21 mouse cellular contexts compared by ENCODE assay signal in the genomic region with DNA sequence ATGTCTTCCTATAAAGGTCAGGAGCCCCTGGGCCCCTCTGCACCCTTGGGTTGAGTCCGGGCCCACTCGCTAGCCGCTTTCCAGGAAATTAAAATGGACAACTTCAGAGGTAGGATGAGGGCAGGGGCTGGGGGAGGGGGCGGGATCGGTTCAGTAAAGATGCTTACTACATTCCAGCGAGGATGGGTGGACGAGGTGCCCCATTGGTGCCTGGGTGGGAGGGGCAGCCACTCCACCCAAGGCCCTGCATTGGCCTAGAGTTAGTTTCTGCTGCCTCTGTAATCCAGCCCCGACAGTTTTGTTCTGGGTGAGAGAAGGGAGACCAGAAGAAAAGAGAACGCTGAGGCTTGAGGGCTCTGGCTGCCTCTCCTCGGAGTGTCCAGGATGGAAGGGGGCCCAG. TPM values are rescaled to one million over a fixed set of nuclear protein-coding genes. Genes with fewer than 3 reads are reported as not detected.
DNase-seq lines count a peak whose midpoint lies in the region; ATAC-seq and TF ChIP-seq lines count a peak whose summit lies in the region.
"Had no signal": no experiment of that assay in that cellular context is flagged by ENCODE, and none has a peak within 500 bp of the region (broad histone marks: within the 10 kb centered on the region; RNA-seq: fewer than 3 reads in every experiment).

No protein-coding gene starts in this region.

- DNase-seq in forebrain, embryonic 10.5 days (ENCODE audit: extremely low spot score, low spot score): no peak
- no peak for DNase-seq in hindbrain, postnatal 0 days (ENCODE audit: low spot score)
- peak; percentile 39 for DNase-seq in embryo, embryonic 10.5 days (ENCODE audit: low spot score)
- DNase-seq in limb, embryonic 14.5 days (ENCODE audit: low spot score): no peak
- no peak for DNase-seq in thymus, adult 2 months
- no peak for DNase-seq in right cerebral cortex, postnatal 25 days
- DNase-seq: cerebellum, adult 11 months; cerebellum, adult 9-11 months; forebrain, postnatal 0 days; gastrocnemius, postnatal 25 days; heart, adult 18-20 months; kidney, postnatal 4 days; right cerebral cortex, postnatal 14 days; thymus, postnatal 25 days had no signal

- no peak overlapping the region for H3K4me3 ChIP-seq in forebrain, embryonic 10.5 days
- no peak overlapping the region for H3K4me3 ChIP-seq in forebrain, embryonic 12.5 days (replicated peaks)
- no peak overlapping the region for H3K4me3 ChIP-seq in hindbrain, embryonic 12.5 days
- no peak overlapping the region for H3K4me3 ChIP-seq in hindbrain, postnatal 0 days (ENCODE audit: low read length)
- no peak overlapping the region for H3K4me3 ChIP-seq in limb, embryonic 14.5 days (replicated peaks; ENCODE audit: low read length)
- no peak overlapping the region for H3K4me3 ChIP-seq in thymus, adult 2 months (ENCODE audit: control insufficient read depth, insufficient read depth, low read length)
- H3K4me3 ChIP-seq: hindbrain, embryonic 13.5 days; limb, embryonic 15.5 days; liver, embryonic 15.5 days; midbrain, embryonic 12.5 days had no signal

- ATAC-seq in forebrain, embryonic 12.5 days (ENCODE audit: low FRiP score): no peak
- no peak for ATAC-seq in hindbrain, embryonic 12.5 days (ENCODE audit: low FRiP score)
- no peak for ATAC-seq in hindbrain, postnatal 0 days
- ATAC-seq in limb, embryonic 14.5 days (ENCODE audit: low FRiP score, low read depth): no peak
- ATAC-seq: forebrain, postnatal 0 days; intestine, postnatal 0 days had no signal

- no peaks in the 10 kb centered on the region for H3K9me3 ChIP-seq in forebrain, embryonic 10.5 days
- no peaks in the 10 kb centered on the region for H3K9me3 ChIP-seq in forebrain, embryonic 12.5 days
- H3K9me3 ChIP-seq in hindbrain, embryonic 12.5 days (replicated peaks): no peaks in the 10 kb centered on the region
- H3K9me3 ChIP-seq in hindbrain, postnatal 0 days (ENCODE audit: low read length): no peaks in the 10 kb centered on the region
- no peaks in the 10 kb centered on the region for H3K9me3 ChIP-seq in limb, embryonic 14.5 days (ENCODE audit: control insufficient read depth, low read length)
- H3K9me3 ChIP-seq: hindbrain, embryonic 13.5 days; limb, embryonic 15.5 days; liver, embryonic 15.5 days; midbrain, embryonic 12.5 days had no signal

- peaks cover 44% of the 10 kb centered on the region for H3K4me1 ChIP-seq in forebrain, embryonic 10.5 days
- peaks cover 23% of the 10 kb centered on the region for H3K4me1 ChIP-seq in forebrain, embryonic 12.5 days
- H3K4me1 ChIP-seq in hindbrain, embryonic 12.5 days: peaks cover 28% of the 10 kb centered on the region
- H3K4me1 ChIP-seq in hindbrain, postnatal 0 days (ENCODE audit: insufficient read depth, low read length): no peaks in the 10 kb centered on the region
- no peaks in the 10 kb centered on the region for H3K4me1 ChIP-seq in limb, embryonic 14.5 days (ENCODE audit: control insufficient read depth, insufficient read depth, low read length)
- H3K4me1 ChIP-seq in thymus, adult 2 months (replicated peaks; ENCODE audit: control insufficient read depth, insufficient read depth, low read length): peaks cover 19% of the 10 kb centered on the region

- H3K27me3 ChIP-seq in forebrain, embryonic 10.5 days (ENCODE audit: poor library complexity, severe bottlenecking): peaks cover 12% of the 10 kb centered on the region
- no peaks in the 10 kb centered on the region for H3K27me3 ChIP-seq in forebrain, embryonic 12.5 days
- peaks cover 3% of the 10 kb centered on the region; the same call in 1 of the 2 replicates for H3K27me3 ChIP-seq in hindbrain, embryonic 12.5 days
- no peaks in the 10 kb centered on the region for H3K27me3 ChIP-seq in hindbrain, postnatal 0 days (ENCODE audit: insufficient read depth, low read length)
- no peaks in the 10 kb centered on the region for H3K27me3 ChIP-seq in limb, embryonic 14.5 days (ENCODE audit: control insufficient read depth, insufficient read depth, low read length)
- no peaks in the 10 kb centered on the region for H3K27me3 ChIP-seq in thymus, adult 2 months (ENCODE audit: control insufficient read depth, insufficient read depth, low read length)
- H3K27me3 ChIP-seq: hindbrain, embryonic 13.5 days; limb, embryonic 15.5 days had no signal

- peaks cover 22% of the 10 kb centered on the region for H3K36me3 ChIP-seq in forebrain, embryonic 10.5 days (replicated peaks)
- peaks cover 15% of the 10 kb centered on the region for H3K36me3 ChIP-seq in forebrain, embryonic 12.5 days (replicated peaks)
- H3K36me3 ChIP-seq in hindbrain, embryonic 12.5 days: peaks cover 14% of the 10 kb centered on the region; the same call in 1 of the 2 replicates
- H3K36me3 ChIP-seq in hindbrain, postnatal 0 days (ENCODE audit: insufficient read depth, low read length): no peaks in the 10 kb centered on the region; the same call in 1 of the 2 replicates
- H3K36me3 ChIP-seq in limb, embryonic 14.5 days (ENCODE audit: control insufficient read depth, insufficient read depth, low read length): peaks cover 10% of the 10 kb centered on the region
- no peaks in the 10 kb centered on the region for H3K36me3 ChIP-seq in thymus, adult 2 months (ENCODE audit: control insufficient read depth, insufficient read depth, low read length)

- no peak for TF ChIP-seq POLR2A in limb, embryonic 14.5 days (IDR thresholded peaks at IDR 0.05; ENCODE audit: borderline replicate concordance, extremely low read depth, insufficient read depth, insufficient read length)
- no peak for TF ChIP-seq POLR2A in thymus, adult 2 months (IDR thresholded peaks at IDR 0.05; ENCODE audit: control insufficient read depth, extremely low read depth, insufficient read depth, low read length, poor library complexity)

- TF ChIP-seq CTCF in hindbrain, postnatal 0 days (IDR thresholded peaks at IDR 0.05; ENCODE audit: low read depth): no peak
- TF ChIP-seq CTCF in thymus, adult 2 months (IDR thresholded peaks at IDR 0.05; ENCODE audit: borderline replicate concordance, control insufficient read depth, extremely low read depth, insufficient read depth, low read length, poor library complexity): no peak

- peak overlapping the region; percentile 62 for H3K27ac ChIP-seq in forebrain, embryonic 10.5 days
- H3K27ac ChIP-seq in forebrain, embryonic 12.5 days: no peak overlapping the region
- H3K27ac ChIP-seq in hindbrain, embryonic 12.5 days: 0 out of 2 replicates have a peak overlapping the region, but pooled peaks have one; percentile 12
- no peak overlapping the region for H3K27ac ChIP-seq in hindbrain, postnatal 0 days
- no peak overlapping the region for H3K27ac ChIP-seq in limb, embryonic 14.5 days (replicated peaks; ENCODE audit: low read depth, low read length)
- no peak overlapping the region for H3K27ac ChIP-seq in thymus, adult 2 months (ENCODE audit: control insufficient read depth, insufficient read depth, low read length)
- H3K27ac ChIP-seq: hindbrain, embryonic 13.5 days; limb, embryonic 15.5 days; liver, embryonic 15.5 days; midbrain, embryonic 12.5 days had no signal

- no peak overlapping the region for H3K9ac ChIP-seq in forebrain, embryonic 12.5 days
- H3K9ac ChIP-seq in hindbrain, embryonic 12.5 days: no peak overlapping the region
- no peak overlapping the region for H3K9ac ChIP-seq in hindbrain, postnatal 0 days (replicated peaks; ENCODE audit: low read length)
- 0 out of 2 replicates have a peak overlapping the region, but pooled peaks have one; percentile 14 for H3K9ac ChIP-seq in limb, embryonic 14.5 days (ENCODE audit: low read depth, low read length, severe bottlenecking)
- H3K9ac ChIP-seq: forebrain, postnatal 0 days; hindbrain, embryonic 13.5 days; limb, embryonic 15.5 days; liver, embryonic 15.5 days; midbrain, embryonic 12.5 days had no signal

- H3K4me2 ChIP-seq in forebrain, embryonic 12.5 days: no peak overlapping the region
- H3K4me2 ChIP-seq in hindbrain, embryonic 12.5 days (replicated peaks): no peak overlapping the region
- no peak overlapping the region for H3K4me2 ChIP-seq in hindbrain, postnatal 0 days (ENCODE audit: low read depth, low read length)
- no peak overlapping the region for H3K4me2 ChIP-seq in limb, embryonic 14.5 days (replicated peaks; ENCODE audit: low read depth, low read length, severe bottlenecking)
- H3K4me2 ChIP-seq: hindbrain, embryonic 13.5 days; limb, embryonic 15.5 days; liver, embryonic 15.5 days; midbrain, embryonic 12.5 days had no signal

- WGBS in forebrain, embryonic 10.5 days: 24% methylated on average over 10 of the region's 10 CpGs
- WGBS in forebrain, embryonic 12.5 days: 25% methylated on average over 10 of the region's 10 CpGs
- WGBS in hindbrain, embryonic 12.5 days: 15% methylated on average over 10 of the region's 10 CpGs
- WGBS in hindbrain, postnatal 0 days: 34% methylated on average over 10 of the region's 10 CpGs
- 41% methylated on average over 10 of the region's 10 CpGs for WGBS in limb, embryonic 14.5 days
- 89% methylated on average over 10 of the region's 10 CpGs for WGBS in thymus, adult 2 months

RNA-seq across cellular contexts. Expression of a gene that starts 17.5 kb away (rescaled TPM):
- 41.5 and 42.5 TPM in 2 replicates for polyA plus RNA-seq in forebrain, embryonic 10.5 days (2016; fragmentation: Nextera tagmentation; extraction: Ambion mirVana)
- polyA plus RNA-seq in forebrain, embryonic 12.5 days (2016; fragmentation: Nextera tagmentation; extraction: Ambion mirVana): 39.7 and 41.2 TPM in 2 replicates
- 39.8 and 40.8 TPM in 2 replicates for polyA plus RNA-seq in hindbrain, embryonic 12.5 days (2016; fragmentation: Nextera tagmentation; extraction: Ambion mirVana)
- 38.4 and 40.4 TPM in 2 replicates for total RNA-seq in hindbrain, postnatal 0 days (2014; rRNA removed)
- 23.7 and 26.3 TPM in 2 replicates for polyA plus RNA-seq in hindbrain, postnatal 0 days (2015; fragmentation: Nextera tagmentation; extraction: Ambion mirVana)
- 33.3 and 45.7 TPM in 2 replicates for polyA plus RNA-seq in limb, embryonic 14.5 days (2012; rRNA removed)
- polyA plus RNA-seq in limb, embryonic 14.5 days (2014; fragmentation: Nextera tagmentation; extraction: Ambion mirVana): 28.0 and 30.8 TPM in 2 replicates
- polyA plus RNA-seq in thymus, adult 2 months (2012; rRNA removed): 65.0 and 68.8 TPM in 2 replicates

RNA-seq across cellular contexts. Expression of a gene that starts 17.7 kb away (rescaled TPM):
- polyA plus RNA-seq in forebrain, embryonic 10.5 days (2016; fragmentation: Nextera tagmentation; extraction: Ambion mirVana): 4.4 and 6.8 TPM in 2 replicates
- 14.3 and 18.1 TPM in 2 replicates for polyA plus RNA-seq in forebrain, embryonic 12.5 days (2016; fragmentation: Nextera tagmentation; extraction: Ambion mirVana)
- polyA plus RNA-seq in hindbrain, embryonic 12.5 days (2016; fragmentation: Nextera tagmentation; extraction: Ambion mirVana): 16.5 and 17.1 TPM in 2 replicates
- total RNA-seq in hindbrain, postnatal 0 days (2014; rRNA removed): 141 and 142 TPM in 2 replicates
- polyA plus RNA-seq in hindbrain, postnatal 0 days (2015; fragmentation: Nextera tagmentation; extraction: Ambion mirVana): 14.6 and 14.8 TPM in 2 replicates
- polyA plus RNA-seq in limb, embryonic 14.5 days (2012; rRNA removed): 84.9 and 128 TPM in 2 replicates
- 11.8 and 13.8 TPM in 2 replicates for polyA plus RNA-seq in limb, embryonic 14.5 days (2014; fragmentation: Nextera tagmentation; extraction: Ambion mirVana)
- 19.1 and 23.0 TPM in 2 replicates for polyA plus RNA-seq in thymus, adult 2 months (2012; rRNA removed)

Comparison
In these comparisons a context has a peak if more than half of its experiments do, and no peak if none do; other contexts are left out.
1. H3K27ac ChIP-seq: peak in forebrain, embryonic 10.5 days (single experiment) and hindbrain, embryonic 12.5 days (single experiment); none in forebrain, embryonic 12.5 days (single experiment), hindbrain, postnatal 0 days (single experiment), limb, embryonic 14.5 days (single experiment) and thymus, adult 2 months (single experiment).